Mouse (Mus musculus): ENCODE data around the gene Fsip1.

The Fsip1 gene

GRCm38 (mm10) chr2:118099104-118099503 lies 157.7 kb downstream of the Fsip1 start:
- no peak for DNase-seq (ENCODE audit: low spot score in 2 of 2)

- no peak for DNase-seq (ENCODE audit: low spot score in 2 of 2)
These were observed 165.5 kb downstream of the Fsip1 start for GRCm38 (mm10) chr2:118091226-118091625.

- no peak for DNase-seq (ENCODE audit: low spot score in 2 of 2)
These were observed 169.6 kb downstream of the Fsip1 start for GRCm38 (mm10) chr2:118087044-118087726.

GRCm38 (mm10) chr2:118085647-118086046 lies 171.1 kb downstream of the Fsip1 start:
- DNase-seq (ENCODE audit: low spot score in 2 of 2), result no peak

GRCm38 (mm10) chr2:118084693-118085092 lies 172.1 kb downstream of the Fsip1 start:
- no peak for DNase-seq (ENCODE audit: low spot score in 2 of 2)

- no peak for DNase-seq (ENCODE audit: low spot score in 2 of 2)
These were observed 173.1 kb downstream of the Fsip1 start for GRCm38 (mm10) chr2:118083652-118084051.

GRCm38 (mm10) chr2:118081581-118081980 lies 175.2 kb downstream of the Fsip1 start:
- no peak for DNase-seq (ENCODE audit: low spot score in 2 of 2)
